Mouse (Mus musculus): Measurements from ENCODE around the gene Cdkn2d. TPM values are rescaled to one million over a fixed set of nuclear protein-coding genes. Genes with fewer than 3 reads are reported as not detected.
"Not testable (repeated sequence)": the region's sequence is repeated elsewhere in the genome, so short reads cannot be mapped to it uniquely, and the experiment has no call there.

Cdkn2d gene
- total and polyA plus RNA-seq, 2 experiments from 2014 or later = 69.4 to 118 TPM

GRCm38 (mm10) chr9:21324269-21324668 lies 33.1 kb upstream of the Cdkn2d start:
- Histone ChIP-seq H3K9me3 (ENCODE audit: low read length) (no peaks in the 10 kb centered on the region), H3K36me3 (ENCODE audit: insufficient read depth) (no peaks in the 10 kb centered on the region; the same call in 1 of the 2 replicates), H3K4me3 (ENCODE audit: low read depth, low read length) (no peak overlapping the region), H3K27me3 (ENCODE audit: insufficient read depth, low read length) (no peaks in the 10 kb centered on the region), H3K4me2 (ENCODE audit: low read depth) (no peak overlapping the region), H3K9ac (no peak overlapping the region), H3K27ac (ENCODE audit: low read depth, low read length) (no peak overlapping the region), H3K4me1 (ENCODE audit: insufficient read depth) (peaks cover 6% of the 10 kb centered on the region; the same call in 1 of the 2 replicates)
- ATAC-seq (no peak), DNase-seq (no peak)
- no peak for TF ChIP-seq CTCF (IDR thresholded peaks at IDR 0.05; ENCODE audit: low read depth)
- WGBS = 96% methylated on average over 11 of the region's 11 CpGs

GRCm38 (mm10) chr9:21322917-21323297 lies 31.7 kb upstream of the Cdkn2d start:
- H3K4me1 ChIP-seq (ENCODE audit: insufficient read depth); H3K27me3 ChIP-seq (ENCODE audit: insufficient read depth, low read length); H3K4me3 ChIP-seq (ENCODE audit: low read depth, low read length); H3K9ac ChIP-seq; H3K9me3 ChIP-seq (ENCODE audit: low read length); ATAC-seq; H3K36me3 ChIP-seq (ENCODE audit: insufficient read depth); H3K27ac ChIP-seq (ENCODE audit: low read depth, low read length); DNase-seq; H3K4me2 ChIP-seq (ENCODE audit: low read depth): not testable (repeated sequence)
- WGBS = 91% methylated on average over 7 of the region's 8 CpGs

DNA sequence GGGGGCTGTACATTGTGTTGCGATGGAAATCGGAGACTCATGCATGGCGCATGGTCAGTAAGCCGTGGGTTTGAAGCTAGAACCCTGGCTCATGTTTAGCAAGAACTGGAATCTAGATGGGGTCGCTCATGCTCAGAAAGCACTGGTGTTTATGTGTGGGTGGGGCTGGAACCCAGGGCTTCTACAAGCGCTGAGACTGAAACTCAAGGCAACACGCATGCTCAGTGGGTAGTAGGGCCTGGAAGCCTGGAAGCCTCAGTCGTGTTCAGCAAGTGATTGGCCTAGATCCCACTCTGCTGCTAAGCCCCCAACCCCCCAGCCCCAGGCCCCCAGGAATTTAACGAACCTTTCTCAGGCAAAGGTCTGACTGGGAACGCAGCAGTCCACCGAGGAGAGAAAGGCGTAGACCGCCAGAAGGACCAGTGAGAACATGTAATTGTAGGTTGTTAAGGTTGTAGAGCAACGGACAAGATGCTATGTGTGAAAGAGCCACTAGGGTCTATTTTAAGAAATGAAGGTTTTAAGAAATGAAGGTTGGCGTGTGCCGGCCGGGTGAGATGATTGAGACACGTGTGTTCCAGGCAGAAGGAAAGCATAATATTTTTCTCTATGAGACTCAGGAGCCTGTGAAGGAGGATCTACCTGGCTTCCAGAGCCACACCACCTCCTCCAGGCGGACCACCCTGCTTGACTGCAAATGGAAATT lies 31.2 kb upstream of the Cdkn2d start:
- no peak for ATAC-seq
- 74% methylated on average over 19 of the region's 19 CpGs for WGBS
- Histone ChIP-seq H3K4me2 (ENCODE audit: low read depth) (peak overlapping the region; percentile 92), H3K4me3 (ENCODE audit: low read depth, low read length) (no peak overlapping the region), H3K27ac (ENCODE audit: low read depth, low read length) (no peak overlapping the region), H3K4me1 (ENCODE audit: insufficient read depth) (peaks cover 6% of the 10 kb centered on the region; the same call in 1 of the 2 replicates), H3K9ac (no peak overlapping the region), H3K36me3 (ENCODE audit: insufficient read depth) (no peaks in the 10 kb centered on the region; the same call in 1 of the 2 replicates), H3K27me3 (ENCODE audit: insufficient read depth, low read length) (no peaks in the 10 kb centered on the region), H3K9me3 (ENCODE audit: low read length) (no peaks in the 10 kb centered on the region)
- TF ChIP-seq CTCF (IDR thresholded peaks at IDR 0.05; ENCODE audit: low read depth) = no peak
- no peak for DNase-seq

GRCm38 (mm10) chr9:21321513-21321835 lies 30.3 kb upstream of the Cdkn2d start:
- no peak for ATAC-seq
- Histone ChIP-seq H3K36me3 (ENCODE audit: insufficient read depth) (no peaks in the 10 kb centered on the region; the same call in 1 of the 2 replicates), H3K27ac (ENCODE audit: low read depth, low read length) (no peak overlapping the region), H3K4me1 (ENCODE audit: insufficient read depth) (peaks cover 6% of the 10 kb centered on the region; the same call in 1 of the 2 replicates), H3K4me3 (ENCODE audit: low read depth, low read length) (peak overlapping the region; percentile 67), H3K4me2 (ENCODE audit: low read depth) (peak overlapping the region; percentile 92), H3K9ac (peak overlapping the region; percentile 75), H3K9me3 (ENCODE audit: low read length) (no peaks in the 10 kb centered on the region), H3K27me3 (ENCODE audit: insufficient read depth, low read length) (no peaks in the 10 kb centered on the region)
- DNase-seq = peak; percentile 13
- TF ChIP-seq CTCF (IDR thresholded peaks at IDR 0.05; ENCODE audit: low read depth) = no peak
- WGBS = 11% methylated on average over 6 of the region's 6 CpGs

- WGBS = under 1% methylated on average over 52 of the region's 52 CpGs
- H3K27ac ChIP-seq (ENCODE audit: low read depth, low read length) = peak within 1 kb of the TSS; percentile 67; the same call in 1 of the 2 replicates
- H3K4me1 ChIP-seq (ENCODE audit: insufficient read depth) = peaks cover 6% of the 10 kb centered on the region; the same call in 1 of the 2 replicates
- H3K27me3 ChIP-seq (ENCODE audit: insufficient read depth, low read length) = no peaks in the 10 kb centered on the region
- H3K9ac ChIP-seq = peak within 1 kb of the TSS; percentile 75
- peak; percentile 96 for ATAC-seq
- H3K4me2 ChIP-seq (ENCODE audit: low read depth) = peak within 1 kb of the TSS; percentile 92
- H3K9me3 ChIP-seq (ENCODE audit: low read length) = no peaks in the 10 kb centered on the region
- H3K36me3 ChIP-seq (ENCODE audit: insufficient read depth) = no peaks in the 10 kb centered on the region; the same call in 1 of the 2 replicates
- 0 out of 2 replicates have a peak, but pooled peaks have one; percentile 10 for TF ChIP-seq CTCF (IDR thresholded peaks at IDR 0.05; ENCODE audit: low read depth)
- peak; percentile 84 for DNase-seq
- peak within 1 kb of the TSS; percentile 67 for H3K4me3 ChIP-seq (ENCODE audit: low read depth, low read length)
Observed at GRCm38 (mm10) chr9:21320619-21321512, 29.7 kb upstream of the Cdkn2d start, which contains the start of gene Slc44a2. Gene Slc44a2, plus strand, starts transcription at chr9:21320698.

- Histone ChIP-seq H3K4me1 (ENCODE audit: insufficient read depth) (peaks cover 6% of the 10 kb centered on the region; the same call in 1 of the 2 replicates), H3K9me3 (ENCODE audit: low read length) (no peaks in the 10 kb centered on the region), H3K4me2 (ENCODE audit: low read depth) (peak overlapping the region; percentile 92), H3K36me3 (ENCODE audit: insufficient read depth) (no peaks in the 10 kb centered on the region; the same call in 1 of the 2 replicates), H3K4me3 (ENCODE audit: low read depth, low read length) (peak overlapping the region; percentile 67), H3K9ac (peak overlapping the region; percentile 75), H3K27me3 (ENCODE audit: insufficient read depth, low read length) (no peaks in the 10 kb centered on the region), H3K27ac (ENCODE audit: low read depth, low read length) (no peak overlapping the region)
- WGBS = 13% methylated on average over 4 of the region's 4 CpGs
- TF ChIP-seq CTCF (IDR thresholded peaks at IDR 0.05; ENCODE audit: low read depth) = no peak
- no peak for DNase-seq
- peak; percentile 44 for ATAC-seq
Observed at GRCm38 (mm10) chr9:21320280-21320618, 29.0 kb upstream of the Cdkn2d start.

GRCm38 (mm10) chr9:21319503-21319902 lies 28.3 kb upstream of the Cdkn2d start:
- TF ChIP-seq CTCF (IDR thresholded peaks at IDR 0.05; ENCODE audit: low read depth) = no peak
- Histone ChIP-seq H3K27ac (ENCODE audit: low read depth, low read length) (no peak overlapping the region), H3K9ac (no peak overlapping the region), H3K9me3 (ENCODE audit: low read length) (no peaks in the 10 kb centered on the region), H3K36me3 (ENCODE audit: insufficient read depth) (no peaks in the 10 kb centered on the region), H3K4me3 (ENCODE audit: low read depth, low read length) (no peak overlapping the region), H3K4me2 (ENCODE audit: low read depth) (no peak overlapping the region), H3K4me1 (ENCODE audit: insufficient read depth) (peaks cover 6% of the 10 kb centered on the region; the same call in 1 of the 2 replicates), H3K27me3 (ENCODE audit: insufficient read depth, low read length) (no peaks in the 10 kb centered on the region)
- WGBS = 93% methylated on average over 4 of the region's 4 CpGs
- ATAC-seq (no peak), DNase-seq (no peak)
